Mouse (Mus musculus) hindbrain, embryonic 11.5 days (tissue): ENCODE data around the gene C5ar1. TPM values are rescaled to one million over a fixed set of nuclear protein-coding genes. Genes with fewer than 3 reads are reported as not detected.
A peak's percentile ranks its signal among the peaks of the same experiment; 100 is the strongest.

Experiments used
- ATAC-seq: fragments of 200-750 bp; cut with Nextera tagmentation; 2 replicates; pipeline ENCODE4 v1.8.0; 2017; ENCODE audit warnings: mild to moderate bottlenecking, moderate TSS enrichment, moderate library complexity; ENCODE audit not compliant: low FRiP score
- DNase-seq: peaks from one replicate; pipeline ENCODE4 v3.0.0-alpha.2; 2015; ENCODE audit warnings: low spot score
- H3K27ac ChIP-seq: fragments of 300-500 bp; sonication (generic); 2 replicates; pipeline ENCODE4 v1.5.1; 2014; ENCODE audit warnings: mild to moderate bottlenecking, low read depth, low read length
- H3K27me3 ChIP-seq: fragments of 300-500 bp; sonication (generic); 2 replicates; pipeline ENCODE4 v1.6.1; 2014; ENCODE audit warnings: mild to moderate bottlenecking, low read length, moderate library complexity, mixed read lengths; ENCODE audit not compliant: control insufficient read depth, insufficient read depth
- H3K36me3 ChIP-seq: fragments of 300-500 bp; sonication (generic); 2 replicates; pipeline ENCODE4 v1.6.1; 2014; ENCODE audit warnings: mild to moderate bottlenecking, low read length, moderate library complexity, mixed read lengths; ENCODE audit not compliant: control insufficient read depth, insufficient read depth
- H3K4me1 ChIP-seq: fragments of 300-500 bp; sonication (generic); replicated peaks from 2 replicates; pipeline ENCODE4 v1.6.1; 2014; ENCODE audit warnings: low read length, mixed read lengths; ENCODE audit not compliant: control insufficient read depth, insufficient read depth
- H3K4me2 ChIP-seq: fragments of 300-500 bp; sonication (generic); replicated peaks from 2 replicates; pipeline ENCODE4 v1.6.1; 2014; ENCODE audit warnings: mild to moderate bottlenecking, low read depth, low read length
- H3K4me3 ChIP-seq: fragments of 300-500 bp; sonication (generic); 2 replicates; pipeline ENCODE4 v1.5.1; 2014; ENCODE audit warnings: low read depth, low read length
- H3K9ac ChIP-seq: fragments of 300-500 bp; sonication (generic); 2 replicates; pipeline ENCODE4 v1.6.1; 2014; ENCODE audit warnings: low read depth, low read length
- H3K9me3 ChIP-seq: fragments of 300-500 bp; sonication (generic); 2 replicates; pipeline ENCODE4 v1.6.1; 2016; ENCODE audit warnings: low read length; ENCODE audit not compliant: control insufficient read depth
- WGBS: fragments of 180-500 bp; shearing (Covaris S2); extraction: QIAGEN DNeasy Blood & Tissue Kit; methylation state at CpG from one replicate; pipeline ENCODE4 v1.1.7; 2014; 5-methylcytosine and 5-hydroxymethylcytosine counted together
- polyA plus RNA-seq: library from polyadenylated mRNA; unstranded; fragments of >200 nt; fragmentation: Nextera tagmentation; extraction: Ambion mirVana; gene quantifications from 2 replicates; pipeline ENCODE4 v1.2.1, GENCODE M21; 2014

The C5ar1 gene
- polyA plus RNA-seq, 1 experiment from 2014 or later, result 1.3 TPM

DNA sequence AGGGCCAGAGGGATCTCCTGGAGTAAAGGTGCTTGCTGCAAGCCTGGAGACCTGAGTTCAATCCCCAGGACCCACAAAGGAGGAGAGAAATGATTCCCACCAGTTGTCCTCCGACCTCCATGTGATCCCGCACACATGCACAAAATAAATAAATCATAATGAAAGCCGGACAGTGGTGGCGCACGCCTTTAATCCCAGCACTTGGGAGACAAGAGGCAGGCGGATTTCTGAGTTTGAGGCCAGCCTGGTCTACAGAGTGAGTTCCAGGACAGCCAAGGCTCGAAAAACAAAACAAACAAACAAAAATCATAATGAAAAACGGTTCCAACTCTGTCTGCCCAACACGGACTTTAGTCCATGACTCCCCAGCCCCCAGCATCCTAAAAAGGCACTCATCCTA lies 25.6 kb upstream of the C5ar1 start:
- DNase-seq (no peak), ATAC-seq (no peak)
- H3K27me3 ChIP-seq, result no peaks in the 10 kb centered on the region
- peak overlapping the region; percentile 72 for H3K4me3 ChIP-seq
- H3K36me3 ChIP-seq, result 0 out of 2 replicates have a peak, but pooled peaks cover 4% of the 10 kb centered on the region
- no peaks in the 10 kb centered on the region for H3K9me3 ChIP-seq
- H3K4me1 ChIP-seq, result no peaks in the 10 kb centered on the region; the same call in 1 of the 2 replicates
- no peak overlapping the region for H3K9ac ChIP-seq
- WGBS, result 77% methylated on average over 9 of the region's 9 CpGs
- H3K4me2 ChIP-seq, result no peak overlapping the region; the same call in 1 of the 2 replicates
- H3K27ac ChIP-seq, result no peak overlapping the region

DNA sequence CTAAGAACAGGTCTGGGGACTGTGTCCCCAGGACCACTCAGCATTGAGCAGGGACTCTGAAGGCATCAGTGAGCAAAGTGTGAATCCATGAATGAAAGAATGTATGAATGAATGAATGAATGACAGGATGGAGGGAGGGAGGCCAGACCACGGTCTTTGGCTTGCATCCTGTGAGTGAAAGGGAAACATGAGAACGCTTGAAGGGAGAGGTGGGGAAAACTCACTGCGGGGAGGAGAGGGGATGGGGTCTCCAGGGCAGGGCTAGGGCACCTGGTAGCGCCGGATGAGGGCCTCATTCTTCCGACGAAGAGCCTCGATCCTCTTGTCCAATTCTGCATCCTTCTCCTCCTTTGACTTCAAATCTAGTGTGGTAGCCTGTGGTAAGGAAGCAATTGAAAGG lies 24.7 kb upstream of the C5ar1 start:
- 0 out of 2 replicates have a peak, but pooled peaks cover 4% of the 10 kb centered on the region for H3K36me3 ChIP-seq
- H3K4me1 ChIP-seq, result no peaks in the 10 kb centered on the region; the same call in 1 of the 2 replicates
- H3K4me2 ChIP-seq, result no peak overlapping the region
- 89% methylated on average over 8 of the region's 8 CpGs for WGBS
- no peak for ATAC-seq
- H3K27ac ChIP-seq, result no peak overlapping the region
- no peak for DNase-seq
- H3K4me3 ChIP-seq, result no peak overlapping the region
- H3K9me3 ChIP-seq, result no peaks in the 10 kb centered on the region
- no peak overlapping the region for H3K9ac ChIP-seq
- no peaks in the 10 kb centered on the region for H3K27me3 ChIP-seq

DNA sequence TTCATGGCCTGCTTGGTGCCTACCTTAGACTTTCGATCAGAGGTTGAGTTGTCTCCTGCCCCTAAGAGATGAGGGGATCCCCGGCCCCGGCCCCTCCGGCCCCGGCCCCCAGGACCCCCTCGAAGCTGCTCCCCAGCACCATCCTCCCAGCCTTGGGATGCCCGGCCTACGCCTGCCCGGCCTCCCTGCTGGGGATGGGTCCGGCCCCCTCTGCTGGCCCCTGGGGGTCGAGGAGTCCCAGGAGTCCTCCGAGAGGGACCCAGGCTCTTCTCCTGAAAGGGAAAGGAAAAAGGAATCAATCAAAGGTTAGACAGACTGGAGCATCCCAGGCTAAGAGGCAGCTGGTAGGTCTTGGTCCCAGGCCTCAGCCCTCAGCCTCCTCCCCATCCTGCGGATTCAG lies 23.0 kb upstream of the C5ar1 start:
- no peaks in the 10 kb centered on the region; the same call in 1 of the 2 replicates for H3K4me1 ChIP-seq
- WGBS, result 94% methylated on average over 11 of the region's 13 CpGs
- H3K9me3 ChIP-seq, result no peaks in the 10 kb centered on the region
- no peak for DNase-seq
- no peak overlapping the region for H3K4me2 ChIP-seq
- no peak overlapping the region for H3K27ac ChIP-seq
- no peak overlapping the region for H3K9ac ChIP-seq
- H3K4me3 ChIP-seq, result no peak overlapping the region
- ATAC-seq, result no peak
- no peaks in the 10 kb centered on the region for H3K27me3 ChIP-seq
- peaks cover 4% of the 10 kb centered on the region; the same call in 1 of the 2 replicates for H3K36me3 ChIP-seq

DNA sequence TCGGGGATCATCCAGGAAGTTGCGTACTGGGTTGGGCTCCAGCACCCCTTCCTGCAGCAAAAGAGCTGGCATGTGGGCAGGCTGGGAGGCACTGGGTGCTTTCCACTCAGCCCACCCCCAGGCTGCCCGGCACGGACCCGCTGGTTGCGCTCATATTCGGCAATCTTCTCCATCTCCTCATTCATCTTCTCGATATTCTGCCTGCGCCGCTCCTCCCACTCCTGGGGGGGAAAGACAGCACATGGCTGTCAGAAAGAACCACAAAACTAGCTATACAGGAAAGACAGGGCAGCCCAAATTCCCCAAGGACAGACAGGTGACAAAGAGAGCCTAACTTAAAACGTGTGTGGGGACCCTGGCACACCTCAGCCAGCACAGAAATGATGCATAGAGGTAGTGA lies 21.4 kb upstream of the C5ar1 start:
- Histone ChIP-seq H3K27ac (no peak overlapping the region), H3K4me1 (no peaks in the 10 kb centered on the region; the same call in 1 of the 2 replicates), H3K9ac (no peak overlapping the region), H3K36me3 (peaks cover 4% of the 10 kb centered on the region; the same call in 1 of the 2 replicates), H3K9me3 (no peaks in the 10 kb centered on the region), H3K4me3 (no peak overlapping the region), H3K4me2 (no peak overlapping the region), H3K27me3 (no peaks in the 10 kb centered on the region)
- no peak for ATAC-seq
- no peak for DNase-seq
- WGBS, result 93% methylated on average over 11 of the region's 11 CpGs

DNA sequence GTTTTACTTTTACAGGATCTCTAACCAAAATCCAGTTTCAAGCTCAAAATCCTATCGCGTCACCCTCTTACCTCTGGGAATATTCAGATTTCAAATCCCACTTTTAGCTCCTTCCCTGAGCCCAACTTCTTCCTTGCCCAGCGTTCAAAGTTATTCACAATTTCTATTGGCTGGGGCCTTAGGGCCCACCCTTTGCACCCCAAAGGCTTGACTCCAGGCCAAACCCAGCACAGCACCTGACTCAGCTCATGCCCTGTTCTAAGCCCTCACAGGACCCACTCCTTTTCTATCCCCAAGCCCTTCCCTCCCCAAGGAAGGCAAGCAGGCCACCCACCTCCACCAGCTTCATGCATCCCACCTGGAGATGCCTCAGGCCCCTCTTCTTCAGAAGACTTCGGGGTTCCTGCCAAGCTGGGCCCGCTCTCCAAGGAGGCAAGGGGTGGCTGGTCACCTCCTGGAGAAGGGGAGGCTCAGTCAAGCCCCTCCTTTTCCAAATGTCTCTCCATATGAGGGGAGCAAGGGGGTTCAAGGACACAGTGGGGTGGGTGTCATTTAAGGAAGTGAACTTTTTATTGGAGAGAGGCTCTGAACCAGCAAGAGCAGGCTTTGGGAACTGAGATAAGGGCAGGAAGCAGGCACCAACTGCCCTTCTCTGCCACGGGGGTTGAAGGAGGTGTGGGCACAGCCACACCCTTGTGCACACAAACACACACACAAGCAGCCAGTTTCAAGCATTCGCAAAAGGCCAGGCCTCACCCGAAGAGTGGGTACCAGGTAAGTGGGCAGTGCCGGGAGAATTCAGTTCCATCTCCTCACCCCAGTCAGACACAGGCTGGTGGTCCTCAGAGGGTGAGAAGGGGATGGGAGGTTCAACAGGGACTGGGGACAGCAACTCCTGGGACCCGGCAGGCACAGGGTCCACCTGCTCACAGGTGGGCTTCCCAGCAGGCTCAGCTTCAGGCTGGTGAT lies 15.9 kb upstream of the C5ar1 start:
- Histone ChIP-seq H3K4me2 (no peak overlapping the region), H3K9me3 (no peaks in the 10 kb centered on the region), H3K9ac (no peak overlapping the region), H3K4me1 (peaks cover 11% of the 10 kb centered on the region; the same call in 1 of the 2 replicates), H3K36me3 (no peaks in the 10 kb centered on the region; the same call in 1 of the 2 replicates), H3K27me3 (no peaks in the 10 kb centered on the region), H3K27ac (no peak overlapping the region), H3K4me3 (no peak overlapping the region)
- ATAC-seq, result no peak
- 88% methylated on average over 10 of the region's 10 CpGs for WGBS
- no peak for DNase-seq

DNA sequence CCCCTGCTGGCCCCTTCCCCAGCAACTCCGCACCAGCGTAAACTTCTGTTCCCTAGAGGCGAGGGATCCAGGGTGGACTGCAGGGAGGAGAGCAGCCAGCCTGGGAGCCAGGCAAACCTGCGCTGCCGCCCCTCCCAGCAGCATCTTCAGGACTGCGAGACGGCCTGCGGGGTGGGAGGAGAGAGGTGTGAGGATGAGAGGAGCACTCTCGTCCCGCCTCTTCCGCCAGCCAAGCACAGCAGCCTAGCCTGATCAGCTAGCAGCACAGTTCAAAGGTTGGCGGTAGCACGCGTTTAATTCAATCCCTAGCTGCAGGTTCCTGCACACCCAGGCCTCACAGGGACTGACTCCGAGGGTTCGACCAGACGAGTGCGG lies 14.4 kb upstream of the C5ar1 start:
- H3K4me2 ChIP-seq, result peak overlapping the region; percentile 96
- under 1% methylated on average over 18 of the region's 18 CpGs for WGBS
- H3K36me3 ChIP-seq, result no peaks in the 10 kb centered on the region; the same call in 1 of the 2 replicates
- H3K9ac ChIP-seq, result peak overlapping the region; percentile 59
- DNase-seq (peak; percentile 78), ATAC-seq (peak; percentile 73)
- H3K9me3 ChIP-seq, result no peaks in the 10 kb centered on the region
- H3K4me1 ChIP-seq, result peaks cover 11% of the 10 kb centered on the region; the same call in 1 of the 2 replicates
- peak overlapping the region; percentile 87 for H3K27ac ChIP-seq
- H3K4me3 ChIP-seq, result peak overlapping the region; percentile 79
- no peaks in the 10 kb centered on the region for H3K27me3 ChIP-seq

DNA sequence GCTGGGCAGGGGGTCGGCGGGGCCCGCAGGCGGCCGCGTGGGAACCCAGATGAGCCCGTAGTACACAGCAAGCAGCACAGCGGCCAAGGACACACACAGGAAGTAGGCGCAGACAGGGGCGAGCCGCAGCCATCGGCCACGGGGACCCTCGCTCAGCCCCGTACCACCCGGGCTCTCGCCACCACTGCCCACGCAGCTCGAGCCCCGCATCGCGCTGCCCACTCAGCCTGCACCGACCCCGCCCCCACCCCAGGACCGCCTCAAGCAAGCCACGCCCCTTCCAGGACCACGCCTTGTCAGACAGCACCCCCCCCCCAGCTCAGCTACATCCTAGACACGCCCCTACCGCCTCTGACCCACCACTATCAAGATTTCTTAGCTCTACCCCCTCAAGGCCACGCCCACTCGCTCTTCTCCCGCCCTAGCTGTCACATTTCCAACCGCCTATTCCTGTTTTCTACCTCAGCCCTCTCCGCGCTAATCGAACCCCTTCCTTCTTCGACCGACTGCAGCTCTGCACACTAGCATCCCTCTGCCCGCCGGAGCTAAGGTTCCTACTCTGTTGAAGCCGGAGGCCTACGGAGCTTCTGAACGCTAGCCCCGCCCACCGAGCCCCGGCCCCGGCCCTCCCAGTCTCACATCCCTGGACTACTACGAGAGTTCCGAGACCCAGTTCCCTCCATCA lies 13.9 kb upstream of the C5ar1 start, which contains the start of gene Inafm1:
Gene Inafm1, minus strand, starts transcription at position 537 of the 685 bp plus-strand sequence.
- no peaks in the 10 kb centered on the region for H3K9me3 ChIP-seq
- H3K4me2 ChIP-seq, result peak within 1 kb of the TSS; percentile 96
- peak within 1 kb of the TSS; percentile 79 for H3K4me3 ChIP-seq
- H3K9ac ChIP-seq, result peak within 1 kb of the TSS; percentile 75
- peaks cover 11% of the 10 kb centered on the region; the same call in 1 of the 2 replicates for H3K4me1 ChIP-seq
- ATAC-seq (peak; percentile 90), DNase-seq (peak; percentile 94)
- no peaks in the 10 kb centered on the region; the same call in 1 of the 2 replicates for H3K36me3 ChIP-seq
- under 1% methylated on average over 35 of the region's 49 CpGs for WGBS
- peak within 1 kb of the TSS; percentile 87 for H3K27ac ChIP-seq
- no peaks in the 10 kb centered on the region for H3K27me3 ChIP-seq

DNA sequence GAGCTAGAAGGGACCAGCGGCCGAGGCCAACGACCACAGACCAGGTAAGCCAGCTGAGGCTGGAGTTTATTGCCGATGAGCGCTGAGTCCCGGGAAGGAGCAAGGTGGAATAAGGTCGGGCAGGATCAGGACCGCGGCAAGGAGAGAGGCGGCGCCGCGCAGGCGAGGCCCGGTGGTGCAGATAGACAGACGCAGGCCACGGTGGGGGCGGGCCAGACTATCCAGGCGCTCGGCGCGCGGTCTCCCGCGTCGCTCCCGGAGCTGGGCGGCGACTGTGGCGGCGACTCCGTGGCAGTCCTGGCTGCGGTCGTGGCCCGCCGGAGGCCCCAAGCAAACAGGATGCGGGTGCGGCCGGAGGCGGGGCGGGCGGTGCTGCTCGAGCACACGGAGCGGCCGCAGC lies 13.3 kb upstream of the C5ar1 start:
- peaks cover 11% of the 10 kb centered on the region; the same call in 1 of the 2 replicates for H3K4me1 ChIP-seq
- H3K27me3 ChIP-seq, result no peaks in the 10 kb centered on the region
- peak; percentile 76 for ATAC-seq
- peak overlapping the region; percentile 87 for H3K27ac ChIP-seq
- H3K9ac ChIP-seq, result peak overlapping the region; percentile 75
- WGBS, result under 1% methylated on average over 43 of the region's 46 CpGs
- peak overlapping the region; percentile 96 for H3K4me2 ChIP-seq
- H3K9me3 ChIP-seq, result no peaks in the 10 kb centered on the region
- H3K36me3 ChIP-seq, result no peaks in the 10 kb centered on the region
- peak overlapping the region; percentile 79 for H3K4me3 ChIP-seq
- DNase-seq, result peak; percentile 75
